Mouse (Mus musculus): Measurements from ENCODE around the gene Ank3.
A peak's percentile ranks its signal among the peaks of the same experiment; 100 is the strongest.

The Ank3 gene

DNA sequence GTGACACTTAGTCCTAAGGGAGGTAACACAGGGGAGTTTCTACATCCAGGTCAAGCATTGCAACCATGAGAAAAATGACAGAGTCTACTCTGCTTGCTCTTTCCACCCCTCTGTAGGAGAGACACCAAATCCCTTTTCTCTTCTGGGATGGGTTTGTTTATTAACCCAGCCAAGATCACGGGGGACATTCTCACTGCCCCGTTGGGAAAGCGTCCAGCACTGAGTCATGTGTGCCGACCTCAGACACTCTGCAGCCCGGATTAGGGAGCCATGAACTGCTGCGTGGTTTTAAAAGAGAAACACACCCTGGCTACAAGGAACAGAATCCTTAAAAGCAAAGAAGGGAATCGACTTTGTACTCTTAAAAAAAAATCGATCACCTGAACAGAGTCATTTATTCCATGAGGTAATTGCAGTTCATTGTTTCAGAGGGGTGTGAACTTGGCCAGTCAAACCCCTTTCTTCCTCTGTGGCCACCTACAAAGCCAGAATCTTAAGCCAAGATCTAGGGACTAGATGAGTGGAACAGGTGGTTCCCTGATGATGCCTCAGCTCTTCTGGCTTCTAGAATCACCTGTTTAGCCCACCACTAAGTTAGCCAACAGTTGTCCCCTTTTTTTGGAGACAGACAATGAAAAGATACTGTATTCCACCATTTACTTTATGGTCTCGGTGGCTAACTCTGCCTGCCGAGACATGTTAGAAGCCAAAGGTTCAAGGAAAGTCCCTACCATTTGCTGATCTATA lies 518.3 kb downstream of the Ank3 start:
- no peak for DNase-seq

GRCm38 (mm10) chr10:69917711-69918110 lies 519.1 kb downstream of the Ank3 start:
- no peak for DNase-seq

DNA sequence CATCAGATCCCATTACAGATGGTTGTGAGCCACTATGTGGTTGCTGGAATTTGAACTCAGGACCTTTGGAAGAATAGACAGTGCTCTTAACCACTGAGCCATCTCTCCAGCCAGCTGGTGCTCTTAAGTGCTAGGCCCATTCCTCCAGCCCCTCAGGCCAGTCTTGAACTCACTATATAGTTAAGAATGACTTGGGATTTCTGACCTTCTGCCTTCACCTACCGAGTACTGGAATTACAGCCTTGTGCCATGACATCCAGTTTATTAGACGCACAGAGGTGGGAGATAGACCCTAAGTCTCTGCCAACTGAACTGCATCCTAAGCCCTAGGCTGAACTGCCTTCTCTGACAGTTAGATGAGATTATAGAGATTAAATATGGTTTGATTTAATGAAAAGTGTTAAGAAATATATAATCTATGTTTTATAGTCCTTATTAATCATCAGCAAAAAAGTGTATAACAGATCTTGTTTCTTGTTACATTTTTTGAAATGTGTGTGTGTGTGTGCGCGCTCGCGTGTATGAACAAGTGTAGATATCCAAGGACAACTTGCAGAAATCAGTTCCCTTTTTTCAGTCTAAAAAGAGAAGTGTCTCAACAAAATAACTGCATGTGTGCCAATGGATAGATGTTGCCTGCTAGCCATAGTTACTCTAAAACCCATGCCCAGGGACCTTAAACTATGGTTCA lies 520.0 kb downstream of the Ank3 start:
- no peak for DNase-seq

DNA sequence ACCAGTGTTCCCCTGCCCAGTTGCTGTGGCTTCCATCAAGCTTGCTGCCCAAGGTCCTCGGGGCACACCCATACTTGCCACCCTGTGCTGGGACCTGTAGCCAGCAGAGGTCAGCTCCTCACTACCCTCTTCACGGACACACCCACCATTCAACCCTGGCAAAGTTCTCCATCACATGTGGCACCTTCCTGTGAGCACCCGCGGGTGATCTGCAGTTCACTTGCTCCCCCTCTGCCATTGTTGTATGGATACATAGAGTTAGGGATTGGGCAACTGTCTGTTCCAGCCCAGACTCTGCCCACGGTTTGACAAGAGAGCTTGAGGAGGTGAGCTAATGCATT lies 520.5 kb downstream of the Ank3 start:
- no peak for DNase-seq

- no peak for DNase-seq
These were observed 521.2 kb downstream of the Ank3 start for GRCm38 (mm10) chr10:69919746-69920145.

- DNase-seq = no peak
These were observed 523.5 kb downstream of the Ank3 start for GRCm38 (mm10) chr10:69922076-69922475.

GRCm38 (mm10) chr10:69923801-69924200 lies 525.2 kb downstream of the Ank3 start:
- no peak for DNase-seq

DNA sequence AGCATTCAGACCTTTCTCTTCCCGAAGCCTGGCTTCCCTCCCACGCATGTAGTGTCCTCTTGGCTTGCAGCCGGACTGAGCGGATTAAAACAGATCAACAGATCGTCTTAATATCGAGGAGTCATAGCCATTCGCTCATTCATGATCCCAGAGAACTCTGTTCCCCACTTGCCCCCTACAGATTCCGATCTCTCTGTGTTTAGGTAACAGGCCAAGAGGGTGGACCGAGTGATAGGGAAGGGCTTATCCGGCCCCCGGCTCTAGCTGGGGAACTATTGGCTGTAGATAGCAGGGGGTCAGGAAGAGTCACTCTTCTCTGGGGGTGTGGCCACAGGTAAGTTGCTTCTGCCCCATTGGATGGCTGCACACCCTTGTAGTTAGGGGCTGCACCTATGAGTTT lies 525.7 kb downstream of the Ank3 start:
- peak; percentile 32 for DNase-seq

GRCm38 (mm10) chr10:69924845-69925244 lies 526.3 kb downstream of the Ank3 start:
- no peak for DNase-seq

- DNase-seq = peak; percentile 33
These were observed 526.9 kb downstream of the Ank3 start for GRCm38 (mm10) chr10:69925285-69926157.

GRCm38 (mm10) chr10:69926158-69926882 lies 527.7 kb downstream of the Ank3 start:
- DNase-seq = no peak

GRCm38 (mm10) chr10:69927012-69927411 lies 528.4 kb downstream of the Ank3 start:
- no peak for DNase-seq

GRCm38 (mm10) chr10:69928358-69928757 lies 529.8 kb downstream of the Ank3 start:
- DNase-seq = no peak

DNA sequence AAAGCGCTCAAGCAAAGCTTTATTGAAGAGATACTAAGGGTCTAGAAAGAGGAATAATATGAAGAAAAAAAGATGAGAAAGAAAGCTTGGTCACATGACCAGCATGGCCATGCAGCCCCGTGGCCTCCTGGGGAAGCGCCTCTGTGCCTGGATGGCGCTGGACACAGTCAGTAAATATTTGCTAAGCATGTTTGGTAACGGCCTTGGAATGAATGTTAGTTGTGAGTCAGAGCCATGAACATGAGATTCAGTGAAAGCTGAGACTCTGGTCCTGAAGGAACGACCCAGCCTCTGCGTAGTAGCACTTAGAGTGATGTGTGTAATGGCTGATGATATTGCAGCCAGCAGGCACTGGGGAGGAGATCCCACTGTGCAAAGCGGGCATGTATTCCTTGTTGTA lies 531.9 kb downstream of the Ank3 start:
- peak; percentile 60 for DNase-seq

DNA sequence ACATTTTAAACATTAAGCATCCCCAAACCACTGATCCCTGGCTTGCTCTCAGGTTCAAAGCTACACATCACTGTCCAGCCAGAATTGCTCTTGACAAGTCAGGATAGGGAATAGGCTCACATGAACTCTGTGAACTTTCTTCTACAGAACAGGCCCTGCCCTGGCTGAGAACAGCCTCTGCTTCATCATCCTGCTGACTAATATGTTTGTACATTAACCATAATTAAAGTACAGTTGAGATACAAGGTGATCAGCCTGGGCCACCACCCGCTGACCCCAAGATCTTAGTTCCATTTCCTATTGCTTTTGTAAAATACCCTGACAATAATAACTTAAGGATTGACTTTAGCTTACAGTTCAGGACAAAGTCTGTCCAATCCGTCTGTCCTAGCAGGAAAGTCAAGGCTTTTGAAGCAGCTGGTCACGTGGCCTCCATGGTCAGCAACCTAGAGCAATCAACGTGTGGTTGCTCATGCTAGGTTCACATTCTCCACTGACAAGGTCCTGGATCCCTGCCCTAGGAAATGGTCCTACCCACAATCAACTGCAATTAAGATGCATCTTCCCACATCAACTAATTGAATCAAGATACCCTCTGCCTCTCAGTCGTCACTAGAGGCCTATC lies 538.0 kb downstream of the Ank3 start:
- no peak for DNase-seq

DNA sequence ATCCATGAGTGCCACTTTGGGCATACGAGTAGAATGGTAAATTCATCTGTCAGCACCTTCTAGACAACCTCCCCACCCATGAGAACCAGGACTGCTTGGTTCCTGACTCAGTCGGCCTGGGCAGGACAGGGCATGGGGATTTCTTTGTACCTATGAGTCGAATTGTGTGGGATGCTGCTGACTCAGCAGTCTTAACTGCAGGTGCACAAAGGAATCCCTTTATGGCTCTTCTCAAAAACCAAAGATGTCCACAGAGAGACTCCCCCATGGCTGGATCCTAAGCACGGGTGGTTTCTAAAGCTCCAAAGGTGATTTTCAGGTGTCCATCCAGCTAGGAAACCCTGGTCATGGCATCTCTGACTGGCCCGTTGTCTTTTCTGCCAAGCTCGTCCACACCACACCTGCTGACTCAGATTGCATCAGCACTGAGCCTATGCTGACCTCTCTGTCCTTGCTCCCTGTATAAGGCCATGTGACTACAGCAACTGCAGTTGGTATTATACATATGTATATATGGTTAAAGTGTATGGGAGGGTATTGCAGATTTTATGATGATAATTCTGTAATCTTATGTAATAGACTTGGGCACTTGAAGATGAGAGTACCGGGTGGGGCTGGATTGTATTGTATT lies 538.8 kb downstream of the Ank3 start:
- DNase-seq = no peak

GRCm38 (mm10) chr10:69939144-69939543 lies 540.6 kb downstream of the Ank3 start:
- no peak for DNase-seq

GRCm38 (mm10) chr10:69939966-69940365 lies 541.4 kb downstream of the Ank3 start:
- DNase-seq = no peak

DNA sequence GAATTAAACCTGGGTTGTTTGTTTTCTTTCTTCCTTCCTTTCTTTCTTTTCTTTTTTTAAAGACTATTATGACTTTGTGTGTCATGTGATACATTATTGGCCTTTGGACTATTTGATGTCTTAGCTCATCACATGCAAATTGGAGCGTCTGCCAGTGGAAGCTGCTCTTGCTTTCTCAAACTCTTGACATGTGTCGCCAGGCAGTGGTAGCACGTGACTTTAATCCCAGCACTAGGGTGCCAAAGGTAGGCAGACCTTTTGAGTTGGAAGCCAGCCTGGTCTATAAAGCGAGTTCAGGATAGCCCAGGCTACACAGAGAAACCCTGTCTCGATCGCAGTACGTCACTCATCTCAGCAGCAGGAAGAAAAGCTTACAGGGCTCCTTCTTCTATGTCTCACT lies 542.4 kb downstream of the Ank3 start:
- DNase-seq = no peak

DNA sequence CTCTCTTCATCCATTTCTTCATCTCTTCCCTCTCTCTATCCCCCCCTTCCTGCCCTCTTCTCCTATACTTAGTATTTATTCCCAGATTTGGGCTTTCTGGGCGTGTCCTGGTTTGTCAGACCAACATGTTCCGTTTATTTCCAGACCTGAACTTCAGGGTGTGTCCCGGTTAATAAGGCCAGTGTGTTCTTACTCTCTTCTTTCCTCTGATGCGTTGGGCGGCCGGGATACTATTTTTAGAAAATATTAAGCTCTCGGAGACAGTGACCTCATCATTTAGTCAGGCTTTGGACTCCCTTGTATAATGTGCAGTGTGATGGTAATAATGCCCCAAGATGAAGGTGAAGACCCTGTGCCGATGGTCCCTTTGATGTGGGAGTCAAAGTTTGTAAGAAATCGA lies 546.3 kb downstream of the Ank3 start:
- DNase-seq = no peak

DNA sequence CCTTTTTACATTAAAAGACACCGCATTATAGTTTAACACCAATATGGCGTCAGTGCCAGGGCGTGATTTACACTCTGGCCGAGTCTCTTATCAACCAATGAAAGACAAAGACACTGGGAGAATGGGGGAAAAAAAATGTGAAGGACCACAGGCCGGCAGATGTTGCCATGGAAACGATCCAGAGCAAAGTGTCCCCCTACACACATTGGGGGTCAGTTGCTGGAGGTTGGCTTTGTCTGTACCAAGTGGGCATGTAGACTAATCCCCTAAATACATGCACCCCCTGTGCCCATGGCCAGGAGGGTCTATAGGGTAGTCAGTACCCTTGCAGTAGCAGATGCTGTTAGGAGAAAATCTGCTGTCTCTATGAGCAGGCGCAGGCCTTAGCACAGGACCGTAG lies 547.3 kb downstream of the Ank3 start:
- DNase-seq = no peak

DNA sequence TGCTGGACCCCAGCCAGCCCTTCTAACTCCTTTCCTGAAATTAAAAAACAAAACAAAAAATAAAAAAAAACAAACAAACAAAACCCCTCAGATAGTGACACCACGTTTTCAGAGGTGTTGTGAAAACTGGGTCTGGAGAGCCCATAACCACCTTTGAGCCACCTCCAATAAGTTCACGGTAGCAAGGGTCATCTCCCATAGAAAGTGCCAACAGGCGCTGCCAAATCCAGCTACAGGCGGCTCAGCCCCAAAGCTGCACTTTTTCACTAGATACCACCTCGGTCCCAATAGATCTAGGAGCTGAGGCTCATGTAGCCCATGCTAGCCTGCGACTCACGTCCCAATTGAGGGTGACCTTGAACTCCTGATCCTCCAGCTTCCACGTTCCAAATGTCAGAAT lies 547.7 kb downstream of the Ank3 start:
- DNase-seq = no peak

Data from lung, postnatal 36 days (tissue).